Mouse (Mus musculus): Measurements from ENCODE around the gene Nek7. TPM values are rescaled to one million over a fixed set of nuclear protein-coding genes. Genes with fewer than 3 reads are reported as not detected.
A peak's percentile ranks its signal among the peaks of the same experiment; 100 is the strongest.

The Nek7 gene
- polyA plus RNA-seq, 1 experiment from 2014 or later: 35.9 TPM

GRCm38 (mm10) chr1:138567946-138568345, 52.0 kb downstream of the Nek7 start:
- H3K4me2 ChIP-seq (ENCODE audit: low read depth, low read length): no peak overlapping the region
- no peaks in the 10 kb centered on the region for H3K36me3 ChIP-seq (ENCODE audit: control insufficient read depth, insufficient read depth, low read length)
- H3K4me1 ChIP-seq (replicated peaks; ENCODE audit: control insufficient read depth, insufficient read depth, low read length): no peaks in the 10 kb centered on the region
- H3K9ac ChIP-seq (ENCODE audit: low read length): no peak overlapping the region
- H3K27me3 ChIP-seq (ENCODE audit: control insufficient read depth, insufficient read depth, low read depth, low read length): no peaks in the 10 kb centered on the region
- no peak for ATAC-seq (ENCODE audit: low read depth)
- WGBS: 79% methylated on average over 9 of the region's 9 CpGs
- no peak overlapping the region for H3K27ac ChIP-seq (ENCODE audit: low read length)
- H3K4me3 ChIP-seq (ENCODE audit: low read length): no peak overlapping the region
- no peaks in the 10 kb centered on the region for H3K9me3 ChIP-seq (ENCODE audit: control insufficient read depth, low read length)

GRCm38 (mm10) chr1:138564677-138565076, 55.3 kb downstream of the Nek7 start:
- WGBS: 78% methylated on average over 6 of the region's 6 CpGs

DNA sequence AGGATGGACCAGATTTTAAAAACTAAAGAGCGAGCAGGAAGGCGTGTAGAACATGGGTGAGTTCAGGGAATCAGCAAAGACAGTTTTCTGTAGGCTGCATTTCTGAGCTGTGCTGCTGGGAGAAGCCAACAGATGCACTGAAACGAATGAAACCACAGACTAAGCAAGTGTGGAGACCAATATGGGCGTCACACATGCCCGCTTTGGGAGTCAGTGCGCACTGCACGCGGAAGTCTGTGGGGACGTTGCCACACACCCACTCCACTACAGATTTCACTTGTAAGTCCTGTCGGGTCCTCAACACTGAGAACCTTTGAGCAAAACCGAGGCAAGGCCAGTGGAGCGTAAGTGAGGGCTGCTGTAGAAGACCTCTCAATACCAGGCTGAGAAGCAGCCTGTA, 59.2 kb downstream of the Nek7 start:
- Histone ChIP-seq H3K27ac (ENCODE audit: low read length) (no peak overlapping the region), H3K4me3 (ENCODE audit: low read length) (no peak overlapping the region), H3K4me2 (ENCODE audit: low read depth, low read length) (no peak overlapping the region), H3K9ac (ENCODE audit: low read length) (no peak overlapping the region), H3K9me3 (ENCODE audit: control insufficient read depth, low read length) (no peaks in the 10 kb centered on the region), H3K27me3 (ENCODE audit: control insufficient read depth, insufficient read depth, low read depth, low read length) (no peaks in the 10 kb centered on the region), H3K36me3 (ENCODE audit: control insufficient read depth, insufficient read depth, low read length) (no peaks in the 10 kb centered on the region), H3K4me1 (replicated peaks; ENCODE audit: control insufficient read depth, insufficient read depth, low read length) (no peaks in the 10 kb centered on the region)
- WGBS: 90% methylated on average over 12 of the region's 12 CpGs
- no peak for ATAC-seq (ENCODE audit: low read depth)

More at GRCm38 (mm10) chr1:138564677-138565076, 55.3 kb downstream of the Nek7 start:
- H3K27ac ChIP-seq (ENCODE audit: low read length): no peak overlapping the region
- H3K4me1 ChIP-seq (replicated peaks; ENCODE audit: control insufficient read depth, insufficient read depth, low read length): no peaks in the 10 kb centered on the region
- H3K9ac ChIP-seq (ENCODE audit: low read length): no peak overlapping the region
- ATAC-seq (ENCODE audit: low read depth): no peak
- no peak overlapping the region for H3K4me3 ChIP-seq (ENCODE audit: low read length)
- H3K27me3 ChIP-seq (ENCODE audit: control insufficient read depth, insufficient read depth, low read depth, low read length): no peaks in the 10 kb centered on the region
- no peaks in the 10 kb centered on the region for H3K9me3 ChIP-seq (ENCODE audit: control insufficient read depth, low read length)
- H3K36me3 ChIP-seq (ENCODE audit: control insufficient read depth, insufficient read depth, low read length): no peaks in the 10 kb centered on the region
- H3K4me2 ChIP-seq (ENCODE audit: low read depth, low read length): no peak overlapping the region

GRCm38 (mm10) chr1:138559213-138560101, 60.5 kb downstream of the Nek7 start:
- no peak for ATAC-seq (ENCODE audit: low read depth)
- Histone ChIP-seq H3K27ac (ENCODE audit: low read length) (no peak overlapping the region), H3K4me1 (replicated peaks; ENCODE audit: control insufficient read depth, insufficient read depth, low read length) (no peaks in the 10 kb centered on the region), H3K4me3 (ENCODE audit: low read length) (no peak overlapping the region), H3K9ac (ENCODE audit: low read length) (no peak overlapping the region), H3K9me3 (ENCODE audit: control insufficient read depth, low read length) (no peaks in the 10 kb centered on the region), H3K27me3 (ENCODE audit: control insufficient read depth, insufficient read depth, low read depth, low read length) (no peaks in the 10 kb centered on the region), H3K36me3 (ENCODE audit: control insufficient read depth, insufficient read depth, low read length) (no peaks in the 10 kb centered on the region), H3K4me2 (ENCODE audit: low read depth, low read length) (no peak overlapping the region)
- WGBS: 64% methylated on average over 12 of the region's 12 CpGs

- whole genome bisulfite sequencing: 80% methylated on average over 3 of the region's 3 CpGs
- no peak for ATAC-seq (ENCODE audit: low read depth)
These were observed 61.6 kb downstream of the Nek7 start for GRCm38 (mm10) chr1:138558342-138558741.

DNA sequence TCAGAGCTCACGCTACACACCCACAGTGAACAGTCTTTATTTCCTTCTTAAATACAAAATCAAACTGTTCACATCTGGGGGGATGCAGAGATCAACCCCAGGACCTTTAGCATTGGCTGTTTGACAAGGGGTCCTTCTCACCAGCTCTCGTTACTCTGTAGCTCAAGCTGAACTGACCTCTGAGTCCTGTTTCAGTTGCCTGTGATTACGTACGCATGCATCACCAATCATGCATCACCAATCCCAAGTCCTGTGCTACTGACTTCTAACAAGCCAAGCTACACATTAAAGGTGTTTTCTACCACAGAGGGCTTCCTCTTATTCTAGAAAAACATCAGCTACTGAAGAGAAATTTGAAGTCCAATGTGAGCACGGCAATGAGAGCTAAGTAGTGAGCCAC, 65.0 kb downstream of the Nek7 start:
- H3K27ac ChIP-seq (ENCODE audit: low read length): no peak overlapping the region
- 92% methylated on average over 5 of the region's 5 CpGs for WGBS
- no peak for ATAC-seq (ENCODE audit: low read depth)
- H3K9me3 ChIP-seq (ENCODE audit: control insufficient read depth, low read length): no peaks in the 10 kb centered on the region
- no peak overlapping the region for H3K9ac ChIP-seq (ENCODE audit: low read length)
- H3K4me2 ChIP-seq (ENCODE audit: low read depth, low read length): no peak overlapping the region
- no peaks in the 10 kb centered on the region for H3K36me3 ChIP-seq (ENCODE audit: control insufficient read depth, insufficient read depth, low read length)
- no peaks in the 10 kb centered on the region for H3K27me3 ChIP-seq (ENCODE audit: control insufficient read depth, insufficient read depth, low read depth, low read length)
- H3K4me1 ChIP-seq (replicated peaks; ENCODE audit: control insufficient read depth, insufficient read depth, low read length): no peaks in the 10 kb centered on the region
- no peak overlapping the region for H3K4me3 ChIP-seq (ENCODE audit: low read length)

More at GRCm38 (mm10) chr1:138558342-138558741, 61.6 kb downstream of the Nek7 start:
- no peak overlapping the region for H3K4me3 ChIP-seq (ENCODE audit: low read length)
- no peak overlapping the region for H3K27ac ChIP-seq (ENCODE audit: low read length)
- H3K4me1 ChIP-seq (replicated peaks; ENCODE audit: control insufficient read depth, insufficient read depth, low read length): no peaks in the 10 kb centered on the region
- H3K9me3 ChIP-seq (ENCODE audit: control insufficient read depth, low read length): no peaks in the 10 kb centered on the region
- H3K4me2 ChIP-seq (ENCODE audit: low read depth, low read length): no peak overlapping the region
- H3K9ac ChIP-seq (ENCODE audit: low read length): no peak overlapping the region
- H3K36me3 ChIP-seq (ENCODE audit: control insufficient read depth, insufficient read depth, low read length): no peaks in the 10 kb centered on the region
- no peaks in the 10 kb centered on the region for H3K27me3 ChIP-seq (ENCODE audit: control insufficient read depth, insufficient read depth, low read depth, low read length)

GRCm38 (mm10) chr1:138550184-138550583, 69.8 kb downstream of the Nek7 start:
- no peak overlapping the region for H3K4me2 ChIP-seq (ENCODE audit: low read depth, low read length)
- no peaks in the 10 kb centered on the region for H3K4me1 ChIP-seq (replicated peaks; ENCODE audit: control insufficient read depth, insufficient read depth, low read length)
- 47% methylated on average over 6 of the region's 6 CpGs for WGBS
- no peak overlapping the region for H3K4me3 ChIP-seq (ENCODE audit: low read length)
- no peaks in the 10 kb centered on the region for H3K36me3 ChIP-seq (ENCODE audit: control insufficient read depth, insufficient read depth, low read length)
- ATAC-seq (ENCODE audit: low read depth): peak; percentile 42
- H3K9ac ChIP-seq (ENCODE audit: low read length): no peak overlapping the region
- no peaks in the 10 kb centered on the region for H3K9me3 ChIP-seq (ENCODE audit: control insufficient read depth, low read length)
- H3K27ac ChIP-seq (ENCODE audit: low read length): no peak overlapping the region
- no peaks in the 10 kb centered on the region for H3K27me3 ChIP-seq (ENCODE audit: control insufficient read depth, insufficient read depth, low read depth, low read length)

DNA sequence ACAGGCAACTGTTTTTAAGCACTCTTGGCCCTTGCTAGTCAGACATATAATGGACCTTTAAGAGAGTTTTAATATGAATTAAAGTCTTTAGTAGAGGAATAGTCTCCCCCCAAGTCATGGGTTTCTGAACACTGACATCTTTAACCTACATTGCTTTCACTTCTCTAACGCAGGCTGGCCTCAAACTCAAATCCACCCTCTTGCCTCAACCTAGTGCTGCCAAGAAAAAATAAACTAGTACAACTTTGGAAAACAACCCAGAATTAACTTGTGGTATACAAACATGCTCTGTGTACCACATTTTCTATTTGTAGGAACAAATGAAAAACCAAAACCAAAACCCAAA, 77.8 kb downstream of the Nek7 start:
- Histone ChIP-seq H3K36me3 (ENCODE audit: control insufficient read depth, insufficient read depth, low read length) (no peaks in the 10 kb centered on the region), H3K27ac (ENCODE audit: low read length) (no peak overlapping the region), H3K9me3 (ENCODE audit: control insufficient read depth, low read length) (no peaks in the 10 kb centered on the region), H3K4me1 (replicated peaks; ENCODE audit: control insufficient read depth, insufficient read depth, low read length) (no peaks in the 10 kb centered on the region), H3K4me2 (ENCODE audit: low read depth, low read length) (no peak overlapping the region), H3K9ac (ENCODE audit: low read length) (no peak overlapping the region), H3K27me3 (ENCODE audit: control insufficient read depth, insufficient read depth, low read depth, low read length) (no peaks in the 10 kb centered on the region), H3K4me3 (ENCODE audit: low read length) (no peak overlapping the region)
- WGBS: 83% methylated on average over 1 of the region's 1 CpGs
- no peak for ATAC-seq (ENCODE audit: low read depth)

DNA sequence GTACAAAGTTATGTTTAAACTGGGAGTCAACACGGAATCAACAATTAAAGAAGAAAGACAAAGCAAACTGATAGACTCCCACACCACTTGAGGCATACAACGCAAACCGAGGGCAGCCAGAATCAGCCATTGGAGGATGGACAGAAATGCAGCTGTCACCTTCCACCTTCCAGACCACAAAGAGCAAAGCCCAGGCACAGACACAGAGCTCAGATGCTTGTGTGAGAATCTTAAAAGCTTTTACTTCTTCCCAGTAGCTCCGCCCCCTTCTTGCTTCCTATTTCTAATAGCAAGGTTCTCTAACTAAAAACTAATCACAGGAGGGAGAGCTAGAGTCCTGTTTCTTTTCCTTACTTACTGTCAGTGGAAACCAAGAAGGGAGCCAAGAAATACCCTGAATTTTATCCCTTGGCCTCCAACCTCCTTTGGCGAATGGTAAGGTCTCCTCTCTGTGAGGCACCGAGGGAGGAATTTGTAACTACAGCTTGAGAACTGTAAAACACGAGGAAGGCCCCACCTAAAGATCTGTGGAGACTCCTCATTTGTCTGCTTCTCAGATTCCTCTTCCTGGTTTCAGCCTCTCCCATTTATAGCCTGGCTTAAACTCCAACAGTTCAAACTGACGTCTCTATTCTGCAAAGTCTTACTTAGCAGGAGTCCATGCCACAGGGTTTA, 78.3 kb downstream of the Nek7 start:
- no peak overlapping the region for H3K9ac ChIP-seq (ENCODE audit: low read length)
- no peak for ATAC-seq (ENCODE audit: low read depth)
- no peaks in the 10 kb centered on the region for H3K4me1 ChIP-seq (replicated peaks; ENCODE audit: control insufficient read depth, insufficient read depth, low read length)
- H3K4me3 ChIP-seq (ENCODE audit: low read length): no peak overlapping the region
- 60% methylated on average over 8 of the region's 8 CpGs for WGBS
- no peaks in the 10 kb centered on the region for H3K27me3 ChIP-seq (ENCODE audit: control insufficient read depth, insufficient read depth, low read depth, low read length)
- no peaks in the 10 kb centered on the region for H3K36me3 ChIP-seq (ENCODE audit: control insufficient read depth, insufficient read depth, low read length)
- H3K27ac ChIP-seq (ENCODE audit: low read length): no peak overlapping the region
- no peaks in the 10 kb centered on the region for H3K9me3 ChIP-seq (ENCODE audit: control insufficient read depth, low read length)
- H3K4me2 ChIP-seq (ENCODE audit: low read depth, low read length): no peak overlapping the region
